Mouse (Mus musculus): ENCODE data around the gene Gas2l1. TPM values are rescaled to one million over a fixed set of nuclear protein-coding genes. Genes with fewer than 3 reads are reported as not detected.

Gene Gas2l1
- polyA plus RNA-seq, 1 experiment: 104 TPM

- peaks cover 26% of the 10 kb centered on the region for H3K36me3 ChIP-seq (ENCODE audit: control insufficient read depth, insufficient read depth)
- no peaks in the 10 kb centered on the region for H3K27me3 ChIP-seq (ENCODE audit: control insufficient read depth, insufficient read depth, insufficient read length)
- H3ac ChIP-seq (ENCODE audit: control insufficient read depth, insufficient read length, low read depth): peak overlapping the region; percentile 98
- TF ChIP-seq CEBPB (IDR thresholded peaks at IDR 0.05; ENCODE audit: low read depth) (no peak), MAX (IDR thresholded peaks at IDR 0.05) (no peak), MYOD1 (IDR thresholded peaks at IDR 0.05; ENCODE audit: control insufficient read depth, insufficient read length, low read depth) (no peak), CTCF (IDR thresholded peaks at IDR 0.05; ENCODE audit: control insufficient read depth, insufficient read depth, insufficient read length) (no peak), USF1 (IDR thresholded peaks at IDR 0.05; ENCODE audit: low read depth) (no peak), FOSL1 (IDR thresholded peaks at IDR 0.05; ENCODE audit: insufficient read depth, low read length, poor library complexity, severe bottlenecking) (no peak), MYOG (IDR thresholded peaks at IDR 0.05; ENCODE audit: control insufficient read depth, extremely low read depth, insufficient read length) (no peak)
- peaks cover 31% of the 10 kb centered on the region for H3K79me2 ChIP-seq (ENCODE audit: control insufficient read depth, insufficient read depth)
- peaks cover 16% of the 10 kb centered on the region for H3K79me3 ChIP-seq (ENCODE audit: low read depth)
- no peak overlapping the region for H3K4me3 ChIP-seq (ENCODE audit: insufficient read depth, poor library complexity, severe bottlenecking)
Observed at GRCm38 (mm10) chr11:5063561-5064281, 1.4 kb downstream of the Gas2l1 start.

GRCm38 (mm10) chr11:5062860-5063505 lies 2.1 kb downstream of the Gas2l1 start:
- Histone ChIP-seq H3K79me2 (ENCODE audit: control insufficient read depth, insufficient read depth) (peaks cover 31% of the 10 kb centered on the region), H3K27me3 (ENCODE audit: control insufficient read depth, insufficient read depth, insufficient read length) (no peaks in the 10 kb centered on the region), H3K79me3 (ENCODE audit: low read depth) (peaks cover 16% of the 10 kb centered on the region), H3K36me3 (ENCODE audit: control insufficient read depth, insufficient read depth) (peaks cover 19% of the 10 kb centered on the region), H3ac (ENCODE audit: control insufficient read depth, insufficient read length, low read depth) (no peak overlapping the region), H3K4me3 (ENCODE audit: insufficient read depth, poor library complexity, severe bottlenecking) (no peak overlapping the region)
- no peak for TF ChIP-seq MAX (IDR thresholded peaks at IDR 0.05)
- TF ChIP-seq CTCF (IDR thresholded peaks at IDR 0.05; ENCODE audit: control insufficient read depth, insufficient read depth, insufficient read length): no peak

- Histone ChIP-seq H3K79me2 (ENCODE audit: control insufficient read depth, insufficient read depth) (peaks cover 31% of the 10 kb centered on the region), H3ac (ENCODE audit: control insufficient read depth, insufficient read length, low read depth) (no peak overlapping the region), H3K4me3 (ENCODE audit: insufficient read depth, poor library complexity, severe bottlenecking) (no peak overlapping the region)
Observed at GRCm38 (mm10) chr11:5062326-5062725, 2.8 kb downstream of the Gas2l1 start.

GRCm38 (mm10) chr11:5061413-5062139 lies 3.6 kb downstream of the Gas2l1 start:
- TF ChIP-seq MAX (IDR thresholded peaks at IDR 0.05) (peak; percentile 85), CTCF (IDR thresholded peaks at IDR 0.05; ENCODE audit: control insufficient read depth, insufficient read depth, insufficient read length) (no peak)
- peaks cover 16% of the 10 kb centered on the region for H3K36me3 ChIP-seq (ENCODE audit: control insufficient read depth, insufficient read depth)
- peak overlapping the region; percentile 47 for H3ac ChIP-seq (ENCODE audit: control insufficient read depth, insufficient read length, low read depth)
- H3K27me3 ChIP-seq (ENCODE audit: control insufficient read depth, insufficient read depth, insufficient read length): no peaks in the 10 kb centered on the region
- peaks cover 31% of the 10 kb centered on the region for H3K79me2 ChIP-seq (ENCODE audit: control insufficient read depth, insufficient read depth)
- peaks cover 16% of the 10 kb centered on the region for H3K79me3 ChIP-seq (ENCODE audit: low read depth)
- peak overlapping the region; percentile 18 for H3K4me3 ChIP-seq (ENCODE audit: insufficient read depth, poor library complexity, severe bottlenecking)

More at GRCm38 (mm10) chr11:5062326-5062725, 2.8 kb downstream of the Gas2l1 start:
- H3K79me3 ChIP-seq (ENCODE audit: low read depth): peaks cover 16% of the 10 kb centered on the region
- peaks cover 16% of the 10 kb centered on the region for H3K36me3 ChIP-seq (ENCODE audit: control insufficient read depth, insufficient read depth)
- no peak for TF ChIP-seq CTCF (IDR thresholded peaks at IDR 0.05; ENCODE audit: control insufficient read depth, insufficient read depth, insufficient read length)
- TF ChIP-seq FOSL1 (IDR thresholded peaks at IDR 0.05; ENCODE audit: insufficient read depth, low read length, poor library complexity, severe bottlenecking): no peak
- no peak for TF ChIP-seq CEBPB (IDR thresholded peaks at IDR 0.05; ENCODE audit: low read depth)
- no peak for TF ChIP-seq MAX (IDR thresholded peaks at IDR 0.05)
- no peak for TF ChIP-seq MYOG (IDR thresholded peaks at IDR 0.05; ENCODE audit: control insufficient read depth, extremely low read depth, insufficient read length)
- peak; percentile 14 for TF ChIP-seq USF1 (IDR thresholded peaks at IDR 0.05; ENCODE audit: low read depth)
- H3K27me3 ChIP-seq (ENCODE audit: control insufficient read depth, insufficient read depth, insufficient read length): no peaks in the 10 kb centered on the region

- Histone ChIP-seq H3K79me3 (ENCODE audit: low read depth) (peaks cover 16% of the 10 kb centered on the region), H3K4me3 (ENCODE audit: insufficient read depth, poor library complexity, severe bottlenecking) (no peak overlapping the region), H3K36me3 (ENCODE audit: control insufficient read depth, insufficient read depth) (peaks cover 16% of the 10 kb centered on the region), H3K79me2 (ENCODE audit: control insufficient read depth, insufficient read depth) (peaks cover 31% of the 10 kb centered on the region), H3K27me3 (ENCODE audit: control insufficient read depth, insufficient read depth, insufficient read length) (no peaks in the 10 kb centered on the region), H3ac (ENCODE audit: control insufficient read depth, insufficient read length, low read depth) (no peak overlapping the region)
- TF ChIP-seq MYOG (IDR thresholded peaks at IDR 0.05; ENCODE audit: control insufficient read depth, extremely low read depth, insufficient read length) (no peak), MYOD1 (IDR thresholded peaks at IDR 0.05; ENCODE audit: control insufficient read depth, insufficient read length, low read depth) (peak; percentile 43), USF1 (IDR thresholded peaks at IDR 0.05; ENCODE audit: low read depth) (no peak), CTCF (IDR thresholded peaks at IDR 0.05; ENCODE audit: control insufficient read depth, insufficient read depth, insufficient read length) (no peak), MAX (IDR thresholded peaks at IDR 0.05) (no peak), CEBPB (IDR thresholded peaks at IDR 0.05; ENCODE audit: low read depth) (no peak)
Observed at GRCm38 (mm10) chr11:5060756-5061412, 4.2 kb downstream of the Gas2l1 start.
